Mouse (Mus musculus) layer of hippocampus, adult 2 months (tissue): Measurements from ENCODE around the gene Vgf. TPM values are rescaled to one million over a fixed set of nuclear protein-coding genes. Genes with fewer than 3 reads are reported as not detected.
A peak's percentile ranks its signal among the peaks of the same experiment; 100 is the strongest.

Source experiments
- DNase-seq, 2 experiments: peaks; one replicate each; pipeline ENCODE4 v3.0.0; 2022; ENCODE audit warnings: low spot score in 2 of 2
- H3K27ac ChIP-seq: fragments of 200-600 bp; 2 replicates; pipeline ENCODE4 v1.8.1; 2022
- H3K4me3 ChIP-seq: fragments of 200-600 bp; 2 replicates; pipeline ENCODE4 v1.8.1; 2022; ENCODE audit warnings: mild to moderate bottlenecking
- CTCF ChIP-seq: fragments of 200-600 bp; conservative IDR thresholded peaks from 2 replicates; pipeline ENCODE4 v1.8.1; 2022; ENCODE audit warnings: antibody characterized with exemption, mild to moderate bottlenecking, moderate library complexity
- total RNA-seq, 2 experiments: library from RNA; stranded (reverse); gene quantifications; 2 replicates each; pipeline ENCODE4 v1.2.3; 2021

The Vgf gene
- total RNA-seq, 2 experiments from 2014 or later: 180 to 212 TPM

GRCm38 (mm10) chr5:137007276-137007675, 18.9 kb upstream of the Vgf start:
- H3K4me3 ChIP-seq: no peak overlapping the region
- H3K27ac ChIP-seq: no peak overlapping the region
- DNase-seq: no peak
- TF ChIP-seq CTCF: no peak

- peak in 1 of 2 experiments; percentile 67 for DNase-seq
Measured at GRCm38 (mm10) chr5:137009988-137010387, 16.2 kb upstream of the Vgf start.

GRCm38 (mm10) chr5:137012401-137012950, 13.7 kb upstream of the Vgf start:
- DNase-seq: no peak
- no peak overlapping the region for H3K27ac ChIP-seq
- TF ChIP-seq CTCF: no peak
- H3K4me3 ChIP-seq: no peak overlapping the region

More at GRCm38 (mm10) chr5:137009988-137010387, 16.2 kb upstream of the Vgf start:
- Histone ChIP-seq H3K27ac (no peak overlapping the region), H3K4me3 (no peak overlapping the region)
- peak; percentile 85 for TF ChIP-seq CTCF

DNA sequence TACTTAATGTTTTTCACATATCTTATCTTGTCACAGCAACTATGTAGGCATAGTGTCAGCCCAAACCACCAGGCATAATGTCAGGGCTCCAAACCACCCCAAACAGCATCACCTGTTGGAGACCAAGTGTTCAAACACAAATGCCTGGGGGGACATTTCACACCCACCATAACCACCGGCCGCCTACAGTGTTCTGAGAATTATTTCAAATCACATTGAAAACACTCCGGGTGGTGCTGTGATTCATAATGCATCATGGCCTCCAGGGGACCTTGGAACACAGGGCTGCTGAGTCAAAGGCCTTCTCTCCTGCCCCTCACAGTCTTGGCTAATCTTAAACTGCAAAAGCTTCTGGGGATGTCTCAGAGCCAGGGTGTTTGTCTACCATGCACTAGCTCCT, 10.3 kb upstream of the Vgf start:
- TF ChIP-seq CTCF: no peak
- Histone ChIP-seq H3K27ac (no peak overlapping the region), H3K4me3 (no peak overlapping the region)
- no peak for DNase-seq

- H3K4me3 ChIP-seq: no peak overlapping the region
- no peak for TF ChIP-seq CTCF
- DNase-seq: no peak
- H3K27ac ChIP-seq: no peak overlapping the region
Measured at GRCm38 (mm10) chr5:137024318-137024717, 1.9 kb upstream of the Vgf start.

GRCm38 (mm10) chr5:137025132-137025531, 1.1 kb upstream of the Vgf start:
- peak; percentile 97 for TF ChIP-seq CTCF
- Histone ChIP-seq H3K4me3 (peak overlapping the region; percentile 12; the same call in 1 of the 2 replicates), H3K27ac (no peak overlapping the region)
- DNase-seq: peak; percentile 65 to 86

DNA sequence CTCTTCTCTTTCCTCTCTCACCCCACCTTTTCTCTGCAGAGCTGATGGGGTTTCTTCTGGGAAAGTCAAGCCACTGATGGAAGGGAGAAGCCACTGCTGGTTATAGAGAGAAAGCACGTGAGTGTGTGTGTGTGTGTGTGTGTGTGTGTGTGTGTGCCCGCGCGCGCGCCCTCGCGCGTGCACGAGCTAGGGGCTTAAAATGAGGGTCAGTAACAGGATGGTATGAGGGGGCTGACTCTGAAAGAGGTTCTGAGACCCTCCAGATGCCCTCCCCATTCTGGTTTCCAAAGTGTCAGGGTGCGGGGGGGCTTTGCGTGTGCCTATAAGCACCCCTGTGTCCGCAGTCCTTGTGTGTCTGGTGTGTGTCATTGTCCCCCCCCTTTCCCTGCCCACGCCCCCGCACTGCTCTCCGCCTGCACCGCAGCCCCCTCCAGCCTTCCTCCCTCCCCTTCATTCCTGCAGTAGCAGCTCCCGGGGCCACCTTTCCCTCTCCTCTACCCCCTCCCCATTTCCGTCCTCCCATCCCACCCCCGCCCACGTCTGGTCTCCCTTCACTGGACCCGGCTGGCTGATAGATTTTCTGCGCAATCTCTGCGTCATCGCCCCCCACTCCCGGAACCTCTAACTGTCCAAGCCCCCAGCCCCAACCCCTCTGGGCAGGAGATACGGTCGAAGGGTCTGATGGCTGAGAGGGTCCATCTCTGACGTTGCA, 2.5 kb downstream of the Vgf start:
- no peak for DNase-seq
- H3K4me3 ChIP-seq: no peak overlapping the region
- H3K27ac ChIP-seq: no peak overlapping the region
- no peak for TF ChIP-seq CTCF

- TF ChIP-seq CTCF: no peak
- Histone ChIP-seq H3K27ac (no peak overlapping the region), H3K4me3 (peak overlapping the region; percentile 72)
- no peak for DNase-seq
Measured at GRCm38 (mm10) chr5:137029273-137029585, 3.0 kb downstream of the Vgf start.

GRCm38 (mm10) chr5:137029643-137030415, 3.6 kb downstream of the Vgf start:
- H3K27ac ChIP-seq: peak overlapping the region; percentile 92
- peak; percentile 94 to 95 for DNase-seq
- H3K4me3 ChIP-seq: peak overlapping the region; percentile 72
- no peak for TF ChIP-seq CTCF

DNA sequence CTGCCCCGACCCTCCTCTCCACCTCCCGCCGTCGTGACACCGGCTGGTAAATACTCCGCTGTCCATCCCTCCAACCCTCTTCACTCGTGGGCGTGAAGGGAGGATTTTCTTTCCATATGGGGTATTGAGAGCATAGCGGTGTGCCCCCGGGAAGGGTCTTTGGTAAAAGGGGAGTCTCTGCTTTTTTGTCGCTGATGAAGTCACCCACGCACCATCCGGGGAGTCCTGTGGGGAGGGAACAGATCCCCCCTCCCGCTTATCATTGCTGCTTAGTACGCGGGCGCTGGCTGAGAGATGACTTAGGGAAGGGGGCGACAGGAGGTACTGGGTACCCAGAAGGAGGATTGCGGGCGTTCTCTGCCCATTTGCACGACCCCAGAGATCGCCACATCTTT, 4.2 kb downstream of the Vgf start:
- H3K4me3 ChIP-seq: peak overlapping the region; percentile 72
- DNase-seq: peak; percentile 56 to 64
- H3K27ac ChIP-seq: peak overlapping the region; percentile 92

DNA sequence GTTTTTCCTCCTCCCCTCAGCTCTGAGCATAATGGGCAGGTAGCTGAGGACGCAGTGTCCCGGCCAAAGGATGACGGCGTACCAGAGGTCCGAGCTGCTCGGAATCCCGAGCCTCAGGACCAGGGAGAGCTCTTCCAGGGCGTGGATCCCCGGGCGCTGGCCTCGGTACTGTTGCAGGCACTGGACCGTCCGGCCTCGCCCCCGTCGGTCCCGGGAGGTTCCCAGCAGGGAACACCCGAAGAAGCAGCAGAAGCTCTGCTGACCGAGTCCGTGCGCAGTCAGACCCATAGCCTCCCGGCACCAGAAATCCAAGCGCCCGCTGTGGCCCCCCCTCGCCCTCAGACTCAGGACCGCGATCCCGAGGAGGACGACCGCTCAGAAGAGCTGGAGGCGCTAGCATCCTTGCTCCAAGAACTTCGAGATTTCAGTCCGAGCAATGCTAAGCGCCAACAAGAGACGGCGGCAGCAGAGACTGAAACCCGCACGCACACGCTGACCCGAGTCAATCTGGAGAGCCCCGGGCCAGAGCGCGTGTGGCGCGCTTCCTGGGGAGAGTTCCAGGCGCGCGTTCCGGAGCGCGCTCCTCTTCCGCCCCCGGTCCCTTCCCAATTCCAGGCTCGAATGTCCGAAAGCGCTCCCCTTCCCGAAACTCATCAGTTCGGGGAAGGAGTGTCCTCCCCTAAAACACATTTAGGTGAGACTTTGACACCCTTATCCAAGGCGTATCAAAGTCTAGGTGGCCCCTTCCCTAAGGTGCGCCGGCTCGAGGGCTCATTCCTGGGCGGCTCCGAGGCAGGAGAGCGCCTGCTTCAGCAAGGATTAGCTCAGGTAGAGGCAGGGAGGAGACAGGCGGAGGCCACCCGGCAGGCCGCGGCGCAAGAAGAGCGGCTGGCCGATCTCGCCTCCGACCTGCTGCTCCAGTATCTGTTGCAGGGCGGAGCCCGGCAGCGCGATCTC, 5.2 kb downstream of the Vgf start:
- peak overlapping the region; percentile 92 for H3K27ac ChIP-seq
- TF ChIP-seq CTCF: no peak
- H3K4me3 ChIP-seq: peak overlapping the region; percentile 72
- peak in 1 of 2 experiments; percentile 26 for DNase-seq

More for the DNA sequence above, 4.2 kb downstream of the Vgf start:
- no peak for TF ChIP-seq CTCF

DNA sequence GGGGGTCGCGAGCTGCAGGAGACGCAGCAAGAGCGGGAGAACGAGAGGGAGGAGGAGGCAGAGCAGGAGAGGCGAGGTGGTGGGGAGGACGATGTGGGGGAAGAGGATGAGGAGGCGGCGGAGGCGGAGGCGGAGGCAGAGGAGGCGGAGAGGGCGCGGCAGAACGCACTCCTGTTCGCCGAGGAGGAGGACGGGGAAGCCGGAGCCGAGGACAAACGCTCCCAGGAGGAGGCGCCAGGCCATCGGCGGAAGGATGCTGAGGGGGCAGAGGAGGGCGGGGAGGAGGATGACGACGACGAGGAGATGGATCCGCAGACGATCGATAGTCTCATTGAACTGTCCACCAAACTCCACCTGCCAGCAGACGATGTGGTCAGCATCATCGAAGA, 5.8 kb downstream of the Vgf start:
- Histone ChIP-seq H3K4me3 (peak overlapping the region; percentile 72), H3K27ac (peak overlapping the region; percentile 92)
- peak; percentile 67 to 72 for DNase-seq
- TF ChIP-seq CTCF: peak; percentile 37

DNA sequence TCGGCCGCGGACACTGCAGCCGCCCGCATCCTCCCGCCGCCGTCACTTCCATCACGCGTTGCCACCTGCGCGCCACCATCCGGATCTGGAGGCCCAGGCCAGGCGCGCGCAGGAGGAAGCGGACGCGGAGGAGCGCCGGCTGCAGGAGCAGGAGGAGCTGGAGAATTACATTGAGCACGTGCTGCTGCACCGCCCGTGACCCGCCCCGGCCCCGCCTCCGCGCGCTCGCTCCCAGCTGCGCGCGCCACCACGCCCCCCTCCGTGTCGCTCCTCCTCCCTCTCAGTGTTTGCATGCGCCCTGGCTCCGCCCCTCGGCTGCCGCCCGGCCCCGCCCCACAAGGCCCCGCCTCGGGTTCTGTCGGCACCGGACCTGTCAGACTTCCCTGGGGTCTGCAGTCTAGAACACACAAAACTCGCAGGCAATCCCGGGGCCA, 6.5 kb downstream of the Vgf start:
- Histone ChIP-seq H3K4me3 (peak overlapping the region; percentile 72), H3K27ac (peak overlapping the region; percentile 92)
- no peak for TF ChIP-seq CTCF
- peak; percentile 81 to 82 for DNase-seq
